Mouse (Mus musculus) CH12.LX (cell line): ENCODE measurements around the gene Arhgef25. TPM values are rescaled to one million over a fixed set of nuclear protein-coding genes. Genes with fewer than 3 reads are reported as not detected.

Source experiments
- DNase-seq: peaks from one replicate; pipeline ENCODE4 v3.0.0-alpha.2; 2013; ENCODE audit errors: extremely low read depth
- H3K27ac ChIP-seq: 2 replicates; pipeline ENCODE4 v1.5.1; 2012; ENCODE audit warnings: low read depth, mild to moderate bottlenecking, control low read depth, moderate library complexity; ENCODE audit not compliant: insufficient read depth
- H3K27me3 ChIP-seq: replicated peaks from 2 replicates; pipeline ENCODE3; 2012; ENCODE audit warnings: inconsistent platforms
- H3K36me3 ChIP-seq, 2 experiments: replicated peaks in 1 of 2; 2 replicates each; pipeline versions ENCODE3 to v1.6.1; 2012; ENCODE audit warnings: inconsistent platforms in 1 of 2, low read length in 1 of 2, mild to moderate bottlenecking in 1 of 2, mixed read lengths in 1 of 2, moderate library complexity in 1 of 2; ENCODE audit not compliant: control insufficient read depth in 1 of 2, insufficient read depth in 1 of 2
- H3K4me1 ChIP-seq, 2 experiments: 2 replicates each; pipeline ENCODE4 v1.6.1; 2012; ENCODE audit warnings: inconsistent platforms in 1 of 2, moderate library complexity in 1 of 2; ENCODE audit not compliant: insufficient read depth in 2 of 2, control insufficient read depth in 1 of 2
- H3K4me2 ChIP-seq: 2 replicates; pipeline ENCODE4 v1.6.1; 2012; ENCODE audit warnings: low read depth, mild to moderate bottlenecking, control low read depth; ENCODE audit not compliant: poor library complexity, insufficient read depth, severe bottlenecking
- H3K4me3 ChIP-seq, 3 experiments: fragments of 150-350 bp in 1 of 3; sonication (generic) in 1 of 3; replicated peaks in 1 of 3; 2 replicates each; pipeline versions ENCODE3 to v1.5.1; 2011 to 2012; ENCODE audit warnings: low read depth in 2 of 3, low read length in 2 of 3, mild to moderate bottlenecking in 2 of 3, moderate library complexity in 2 of 3, control low read depth in 1 of 3, improper control_type of control experiment in 1 of 3, inconsistent platforms in 1 of 3, mixed read lengths in 1 of 3; ENCODE audit not compliant: poor library complexity in 1 of 3
- H3K79me2 ChIP-seq: replicated peaks from 2 replicates; pipeline ENCODE4 v1.6.1; 2012; ENCODE audit warnings: mild to moderate bottlenecking, moderate library complexity; ENCODE audit not compliant: control insufficient read depth, poor library complexity, insufficient read depth, severe bottlenecking; ENCODE audit errors: extremely low read depth
- H3K9ac ChIP-seq: 2 replicates; pipeline ENCODE4 v1.6.1; 2012; ENCODE audit warnings: low read depth, mild to moderate bottlenecking, control low read depth, moderate library complexity; ENCODE audit not compliant: insufficient read depth
- H3K9me3 ChIP-seq: replicated peaks from 2 replicates; pipeline ENCODE3; 2012; ENCODE audit warnings: low read length, inconsistent platforms, mixed read lengths
- CHD1 ChIP-seq: IDR thresholded peaks from 2 replicates; pipeline ENCODE4 v1.6.1; 2012; ENCODE audit warnings: low read depth, low read length, improper control_type of control experiment, inconsistent platforms
- CTCF ChIP-seq, 2 experiments: IDR thresholded peaks in 1 of 2; conservative IDR thresholded peaks in 1 of 2; 2 replicates each; pipeline ENCODE4 v1.5.1; 2011 to 2012; ENCODE audit warnings: low read depth in 2 of 2, low read length in 2 of 2, improper control_type of control experiment in 1 of 2, inconsistent platforms in 1 of 2, mild to moderate bottlenecking in 1 of 2, moderate library complexity in 1 of 2
- E2F4 ChIP-seq: IDR thresholded peaks from 2 replicates; pipeline ENCODE4 v1.6.1; 2011; ENCODE audit warnings: low read depth, low read length, improper control_type of control experiment; ENCODE audit not compliant: insufficient replicate concordance
- ELF1 ChIP-seq: IDR thresholded peaks from 2 replicates; pipeline ENCODE4 v1.6.1; 2014; ENCODE audit warnings: low read depth, mild to moderate bottlenecking, inconsistent platforms, low read length, improper control_type of control experiment
- EP300 ChIP-seq: IDR thresholded peaks from 2 replicates; pipeline ENCODE4 v1.6.1; 2011; ENCODE audit warnings: low read length, improper control_type of control experiment
- IRF4 ChIP-seq: IDR thresholded peaks from 2 replicates; pipeline ENCODE4 v1.6.1; 2014; ENCODE audit warnings: low read depth, mild to moderate bottlenecking, inconsistent platforms, low read length, improper control_type of control experiment
- JUN ChIP-seq: IDR thresholded peaks from 2 replicates; pipeline ENCODE4 v1.6.1; 2011; ENCODE audit warnings: low read depth, mild to moderate bottlenecking, low read length, improper control_type of control experiment, moderate library complexity; ENCODE audit not compliant: insufficient read depth
- JUND ChIP-seq: conservative IDR thresholded peaks from 2 replicates; pipeline ENCODE4 v1.6.1; 2011; ENCODE audit warnings: low read depth, low read length, improper control_type of control experiment
- MAFK ChIP-seq: IDR thresholded peaks from 2 replicates; pipeline ENCODE4 v1.6.1; 2011; ENCODE audit warnings: low read length, improper control_type of control experiment; ENCODE audit not compliant: insufficient replicate concordance
- MAX ChIP-seq: IDR thresholded peaks from 2 replicates; pipeline ENCODE4 v1.6.1; 2011; ENCODE audit warnings: low read length, improper control_type of control experiment
- MEF2A ChIP-seq: IDR thresholded peaks from 2 replicates; pipeline ENCODE4 v1.6.1; 2014; ENCODE audit warnings: low read depth, mild to moderate bottlenecking, inconsistent platforms, low read length, improper control_type of control experiment, borderline replicate concordance
- MYC ChIP-seq: IDR thresholded peaks from 2 replicates; pipeline ENCODE4 v1.6.1; 2011; ENCODE audit warnings: low read depth, mild to moderate bottlenecking, improper control_type of control experiment, low read length
- NELFE ChIP-seq: IDR thresholded peaks from 2 replicates; pipeline ENCODE4 v1.6.1; 2011; ENCODE audit warnings: low read depth, low read length, improper control_type of control experiment
- PAX5 ChIP-seq: IDR thresholded peaks from 2 replicates; pipeline ENCODE4 v1.6.1; 2012; ENCODE audit warnings: low read length, inconsistent platforms, mixed read lengths
- POLR2A ChIP-seq: IDR thresholded peaks from 2 replicates; pipeline ENCODE4 v1.6.1; 2011; ENCODE audit warnings: low read depth, mild to moderate bottlenecking, improper control_type of control experiment, low read length
- RAD21 ChIP-seq: IDR thresholded peaks from 2 replicates; pipeline ENCODE4 v1.6.1; 2011; ENCODE audit warnings: low read depth, mild to moderate bottlenecking, low read length, improper control_type of control experiment, moderate library complexity
- RCOR1 ChIP-seq: conservative IDR thresholded peaks from 2 replicates; pipeline ENCODE4 v1.6.1; 2012; ENCODE audit warnings: low read depth, mild to moderate bottlenecking, inconsistent platforms, low read length, improper control_type of control experiment
- SMC3 ChIP-seq: IDR thresholded peaks from 2 replicates; pipeline ENCODE4 v1.6.1; 2011; ENCODE audit warnings: low read depth, low read length, improper control_type of control experiment
- TBP ChIP-seq: conservative IDR thresholded peaks from 2 replicates; pipeline ENCODE4 v1.6.1; 2011; ENCODE audit warnings: low read depth, low read length, improper control_type of control experiment
- TCF12 ChIP-seq: IDR thresholded peaks from 2 replicates; pipeline ENCODE4 v1.6.1; 2014; ENCODE audit warnings: low read depth, mild to moderate bottlenecking, inconsistent platforms, low read length, improper control_type of control experiment
- USF1 ChIP-seq: IDR thresholded peaks from 2 replicates; pipeline ENCODE4 v1.6.1; 2014; ENCODE audit warnings: low read depth, mild to moderate bottlenecking, inconsistent platforms, low read length, improper control_type of control experiment
- ZC3H11A ChIP-seq: IDR thresholded peaks from 2 replicates; pipeline ENCODE4 v1.6.1; 2012; ENCODE audit warnings: low read depth, mild to moderate bottlenecking, inconsistent platforms, low read length, improper control_type of control experiment
- dilution Hi-C: fragments of 300-500 bp; cut with MboI; formaldehyde crosslinking; loops from 2 replicates; pipeline ENCODE4 v1.14.3; 2020; ENCODE audit warnings: low sequenced_read_pairs; ENCODE audit not compliant: extremely low pct_unique_long_range_greater_than_20kb, extremely low pct_ligation_motif_present
- in situ Hi-C: fragments of 300-500 bp; cut with MboI; formaldehyde crosslinking; loops from 3 replicates; pipeline ENCODE4 v1.14.3; 2019; ENCODE audit warnings: low sequenced_read_pairs, low pct_ligation_motif_present, low pct_unique_long_range_greater_than_20kb, mixed read lengths
- polyA plus RNA-seq: library from polyadenylated mRNA; unstranded; fragments of >175 nt; gene quantifications from 2 replicates; pipeline ENCODE4 v1.2.1, GENCODE M21; 2012; ENCODE audit warnings: low read depth; ENCODE audit not compliant: insufficient read length
- total RNA-seq, 2 experiments: library from RNA; depleted of rRNA; stranded (reverse); fragments of 300-350 nt in 1 of 2; fragments of >200 nt in 1 of 2; gene quantifications; 2 replicates each; pipeline ENCODE4 v1.2.3; 2012 to 2014

Arhgef25 gene
- total and polyA plus RNA-seq, 3 experiments = 3.3 to 8.7 (median 8.3) TPM

DNA sequence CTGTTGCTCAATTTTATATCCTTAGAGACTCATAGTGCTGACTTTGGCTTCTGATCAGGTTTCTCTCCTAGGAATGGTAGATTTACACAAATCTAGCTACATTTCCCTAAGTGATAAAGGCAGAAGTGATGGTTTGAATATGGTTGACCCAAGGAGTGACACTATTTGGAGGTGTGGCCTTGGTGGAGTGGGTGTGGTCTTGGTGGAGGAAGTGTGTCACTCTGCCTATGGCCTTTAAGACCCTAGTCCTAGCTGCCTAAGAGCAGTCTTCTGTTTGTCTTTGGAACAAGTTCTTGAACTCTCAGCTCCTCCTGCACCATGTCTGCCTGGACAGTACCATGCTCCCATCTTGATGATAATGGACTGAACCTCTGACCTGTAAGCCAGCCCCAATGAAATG is 27.3 kb upstream of the Arhgef25 start:
- H3K36me3 ChIP-seq = no peaks in the 10 kb centered on the region
- dilution Hi-C loops (no loop called here), in situ Hi-C loops (no loop called here)
- peaks cover 0 to 5% of the 10 kb centered on the region in 2 experiments; a peak in 1 of 4 replicates for H3K4me1 ChIP-seq
- no peak for DNase-seq
- peaks cover 7% of the 10 kb centered on the region for H3K9me3 ChIP-seq
- H3K27me3 ChIP-seq = no peaks in the 10 kb centered on the region
- H3K79me2 ChIP-seq = no peaks in the 10 kb centered on the region
- no peak overlapping the region for H3K9ac ChIP-seq
- H3K4me2 ChIP-seq = no peak overlapping the region
- TF ChIP-seq TBP (no peak), IRF4 (no peak), SMC3 (no peak), POLR2A (no peak), USF1 (no peak), JUN (no peak), NELFE (no peak), MAFK (no peak), E2F4 (no peak), EP300 (no peak), RCOR1 (no peak), JUND (no peak)
- no peak overlapping the region for H3K4me3 ChIP-seq
- no peak overlapping the region for H3K27ac ChIP-seq

DNA sequence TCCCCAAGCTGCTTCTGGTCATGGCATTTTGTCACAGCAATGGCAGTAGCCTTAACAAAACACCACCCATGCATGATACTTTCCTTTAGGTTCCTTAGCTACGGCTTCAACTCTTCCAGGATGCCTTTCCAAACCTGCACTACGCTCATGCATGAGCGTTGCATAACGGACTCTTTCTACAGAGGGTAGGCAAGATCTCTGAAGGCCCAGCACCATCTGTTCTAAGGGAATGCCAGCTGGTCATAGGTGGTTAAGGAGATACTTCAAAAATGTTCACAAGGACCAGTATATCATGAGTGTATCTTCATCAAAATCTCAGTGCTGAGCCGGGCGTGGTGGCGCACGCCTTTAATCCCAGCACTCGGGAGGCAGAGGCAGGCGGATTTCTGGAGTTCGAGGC is 26.6 kb upstream of the Arhgef25 start:
- H3K27me3 ChIP-seq = no peaks in the 10 kb centered on the region
- dilution Hi-C loops = no loop called here

More for the DNA sequence above, 26.6 kb upstream of the Arhgef25 start:
- H3K36me3 ChIP-seq = no peaks in the 10 kb centered on the region
- H3K9ac ChIP-seq = no peak overlapping the region
- H3K4me1 ChIP-seq = peaks cover 0 to 5% of the 10 kb centered on the region in 2 experiments; a peak in 1 of 4 replicates
- DNase-seq = no peak
- no peaks in the 10 kb centered on the region for H3K79me2 ChIP-seq
- TF ChIP-seq E2F4 (no peak), EP300 (no peak), RAD21 (no peak), TCF12 (no peak), ZC3H11A (no peak), TBP (no peak), CHD1 (no peak), ELF1 (no peak), USF1 (no peak), JUND (no peak), MEF2A (no peak), NELFE (no peak), MAX (no peak), CTCF (conservative IDR thresholded peaks at IDR 0.05 in 1 of 2, IDR thresholded peaks at IDR 0.05 in 1 of 2; ENCODE audit: low read depth in 2 of 2, low read length in 2 of 2) (no peak), PAX5 (no peak), MYC (no peak)
- no peak overlapping the region for H3K27ac ChIP-seq
- no peak overlapping the region for H3K4me2 ChIP-seq
- in situ Hi-C loops = no loop called here
- peaks cover 7% of the 10 kb centered on the region for H3K9me3 ChIP-seq
- H3K4me3 ChIP-seq = no peak overlapping the region
